Mouse (Mus musculus) gastrocnemius, postnatal 25 days (tissue): ENCODE measurements around the gene Gm21541. TPM values are rescaled to one million over a fixed set of nuclear protein-coding genes. Genes with fewer than 3 reads are reported as not detected.
"Not testable (repeated sequence)": the region's sequence is repeated elsewhere in the genome, so short reads cannot be mapped to it uniquely, and the experiment has no call there.

Source experiments
- DNase-seq: peaks from one replicate; pipeline ENCODE4 v3.0.0; 2022
- long read RNA-seq, 2 experiments: library from polyadenylated mRNA; stranded (forward); transcript quantifications; one replicate each; pipeline ENCODE4 v2.0.0; 2021
- total RNA-seq, 2 experiments: library from RNA; stranded (reverse); gene quantifications; 1 replicate in 1 of 2; 2 replicates in 1 of 2; pipeline ENCODE4 v1.2.3; 2021

Gm21541 gene
- not detected for total RNA-seq
- long read RNA-seq, experiment 1, partial matches to known transcripts: 0 of 1 reads
- long read RNA-seq, experiment 1, other reads (novel, unspliced or antisense): 0 of 1 reads
- long read RNA-seq, experiment 2, partial matches to known transcripts: 0 of 2 reads
- long read RNA-seq, experiment 2, other reads (novel, unspliced or antisense): 0 of 2 reads

GRCm38 (mm10) chr4:41903310-41903709 is at the start of gene Gm21541:
Gm21541 (plus strand) TSS chr4:41903610.
- DNase-seq: not testable (repeated sequence)

GRCm38 (mm10) chr4:41941272-41941671 is 37.9 kb downstream of the Gm21541 start, which contains the start of gene Gm20878:
Gm20878 (plus strand) TSS chr4:41941572.
- not testable (repeated sequence) for DNase-seq

Other genes with a start within 250 kb of the Gm21541 start
- gene Cntfr, start 206.5 kb upstream of the Gm21541 start, total RNA-seq: 10 to 100 TPM; 33.5 to 34.7 TPM
- 10 to 100 TPM; 37.2 to 42.1 TPM for gene Il11ra1, start 203.6 kb upstream of the Gm21541 start, total RNA-seq
- 10 to 100 TPM; 43.2 to 46.9 TPM for gene Rpp25l, start 190.1 kb upstream of the Gm21541 start, total RNA-seq
- gene Dctn3, start 180.4 kb upstream of the Gm21541 start, total RNA-seq: 10 to 100 TPM; 38.5 to 40.6 TPM
- not detected for gene Arid3c, start 172.5 kb upstream of the Gm21541 start, total RNA-seq
- 10 to 100 TPM; 33.6 to 36.1 TPM for gene Galt, start 148.4 kb upstream of the Gm21541 start, total RNA-seq
- 10 to 100 TPM in 1 of 2 experiments, 1 to 10 TPM in 1; 8.4 to 11.9 TPM for gene Sigmar1, start 147.5 kb upstream of the Gm21541 start, total RNA-seq
- 10 to 100 TPM; 19.6 to 24.2 TPM for gene Ccl27a, start 129.4 kb upstream of the Gm21541 start, total RNA-seq
- under 1 TPM; 0.82 to 0.99 TPM for gene Gm20878, start 38.0 kb downstream of the Gm21541 start, total RNA-seq
- not detected for gene Fam205a4, start 62.4 kb downstream of the Gm21541 start, total RNA-seq
- not detected for gene Gm21093, start 131.1 kb downstream of the Gm21541 start, total RNA-seq
- gene Gm3893, start 187.6 kb downstream of the Gm21541 start, total RNA-seq: not detected
- gene Gm13304, start 211.2 kb downstream of the Gm21541 start, total RNA-seq: 10 to 100 TPM in 1 of 2 experiments, 1 to 10 TPM in 1; 8.2 to 14.6 TPM
- gene Gm13306, start 249.8 kb downstream of the Gm21541 start, total RNA-seq: 1 to 10 TPM in 1 of 2 experiments, not detected in 1; 1.1 TPM